ENCODE assay signal across 25 mouse cellular contexts in the genomic region with DNA sequence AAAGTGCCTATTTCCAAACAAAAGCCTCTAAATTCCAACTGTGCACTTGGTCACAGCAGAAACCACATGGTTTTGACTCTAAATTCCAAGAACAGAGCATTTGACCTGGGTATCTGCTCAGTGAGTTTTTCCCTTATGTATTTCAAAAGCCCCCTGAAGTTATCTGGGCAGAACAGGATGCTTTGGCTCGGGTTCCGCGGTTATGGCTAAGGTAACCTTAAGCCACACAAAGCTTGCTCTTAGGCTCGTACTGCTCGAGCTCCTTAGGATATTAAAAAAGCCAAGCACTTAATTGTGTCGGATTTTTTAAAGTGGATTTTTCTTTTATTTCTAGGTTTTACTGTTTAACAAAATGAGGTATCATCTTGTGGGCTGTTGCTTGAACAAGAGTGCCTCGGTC. TPM values are rescaled to one million over a fixed set of nuclear protein-coding genes. Genes with fewer than 3 reads are reported as not detected.
DNase-seq lines count a peak whose midpoint lies in the region; ATAC-seq and TF ChIP-seq lines count a peak whose summit lies in the region.
"Had no signal": no experiment of that assay in that cellular context is flagged by ENCODE, and none has a peak within 500 bp of the region (broad histone marks: within the 10 kb centered on the region; RNA-seq: fewer than 3 reads in every experiment).

No protein-coding gene starts in this region.

- no peak overlapping the region for H3K9ac ChIP-seq in midbrain, embryonic 15.5 days
- no peak overlapping the region for H3K9ac ChIP-seq in liver, embryonic 15.5 days
- H3K9ac ChIP-seq: forebrain, embryonic 13.5 days; hindbrain, embryonic 13.5 days had no signal

- no peak overlapping the region for H3K4me2 ChIP-seq in midbrain, embryonic 15.5 days
- peak overlapping the region; percentile 23 for H3K4me2 ChIP-seq in liver, embryonic 15.5 days
- H3K4me2 ChIP-seq: forebrain, embryonic 13.5 days; hindbrain, embryonic 13.5 days had no signal

- H3K36me3 ChIP-seq in midbrain, embryonic 15.5 days (replicated peaks): no peaks in the 10 kb centered on the region
- peaks cover 63% of the 10 kb centered on the region for H3K36me3 ChIP-seq in midbrain, embryonic 10.5 days
- no peaks in the 10 kb centered on the region for H3K36me3 ChIP-seq in liver, embryonic 15.5 days (replicated peaks)
- peaks cover 65% of the 10 kb centered on the region for H3K36me3 ChIP-seq in forebrain, embryonic 10.5 days (replicated peaks)

- TF ChIP-seq POLR2A in olfactory bulb, adult 2 months (IDR thresholded peaks at IDR 0.05; ENCODE audit: insufficient read depth, low read depth, low read length): no peak

- H3K4me3 ChIP-seq in midbrain, embryonic 15.5 days: no peak overlapping the region
- H3K4me3 ChIP-seq in midbrain, embryonic 10.5 days: no peak overlapping the region
- no peak overlapping the region for H3K4me3 ChIP-seq in liver, embryonic 15.5 days (replicated peaks)
- no peak overlapping the region for H3K4me3 ChIP-seq in olfactory bulb, adult 2 months (ENCODE audit: insufficient read depth, low read depth, low read length)
- no peak overlapping the region for H3K4me3 ChIP-seq in forebrain, embryonic 10.5 days
- H3K4me3 ChIP-seq: forebrain, embryonic 13.5 days; heart, embryonic 10.5 days; hindbrain, embryonic 13.5 days; megakaryocyte, embryonic 14.5 days had no signal

- H3K4me1 ChIP-seq in midbrain, embryonic 15.5 days: peaks cover 3% of the 10 kb centered on the region; the same call in 1 of the 2 replicates
- H3K4me1 ChIP-seq in midbrain, embryonic 10.5 days: peaks cover 23% of the 10 kb centered on the region
- H3K4me1 ChIP-seq in liver, embryonic 15.5 days (replicated peaks): peaks cover 22% of the 10 kb centered on the region
- H3K4me1 ChIP-seq in olfactory bulb, adult 2 months (ENCODE audit: control insufficient read depth, insufficient read depth, low read length): peaks cover 2% of the 10 kb centered on the region; the same call in 1 of the 2 replicates
- peaks cover 35% of the 10 kb centered on the region for H3K4me1 ChIP-seq in forebrain, embryonic 10.5 days
- H3K4me1 ChIP-seq: heart, embryonic 10.5 days had no signal

- no peaks in the 10 kb centered on the region for H3K9me3 ChIP-seq in midbrain, embryonic 15.5 days
- no peaks in the 10 kb centered on the region for H3K9me3 ChIP-seq in midbrain, embryonic 10.5 days (replicated peaks)
- H3K9me3 ChIP-seq in liver, embryonic 15.5 days (replicated peaks): no peaks in the 10 kb centered on the region
- H3K9me3 ChIP-seq in forebrain, embryonic 10.5 days: no peaks in the 10 kb centered on the region
- H3K9me3 ChIP-seq: forebrain, embryonic 13.5 days; heart, embryonic 10.5 days; hindbrain, embryonic 13.5 days; megakaryocyte, embryonic 14.5 days had no signal

- 35% methylated on average over 7 of the region's 7 CpGs for WGBS in midbrain, embryonic 15.5 days
- WGBS in midbrain, embryonic 10.5 days: 39% methylated on average over 7 of the region's 7 CpGs
- WGBS in liver, embryonic 15.5 days (ENCODE audit: insufficient replicate concordance): 21% methylated on average over 7 of the region's 7 CpGs
- WGBS in olfactory bulb, adult 2 months: 58% methylated on average over 7 of the region's 7 CpGs
- 47% methylated on average over 7 of the region's 7 CpGs for WGBS in forebrain, embryonic 10.5 days

- no peak for DNase-seq in midbrain, embryonic 10.5 days (ENCODE audit: low spot score)
- no peak for DNase-seq in forebrain, embryonic 10.5 days (ENCODE audit: extremely low spot score, low spot score)
- DNase-seq in thymus, postnatal 4 days: no peak
- DNase-seq: adrenal gland, adult 2 months; cerebellum, adult 11 months; cerebellum, adult 9-10 months; cerebellum, postnatal 36 days; embryo, embryonic 11 days; gastrocnemius, postnatal 14 days; heart, postnatal 36 days; kidney, adult 11 months; kidney, postnatal 14 days; lung, postnatal 36 days; midbrain, embryonic 14.5 days; thymus, postnatal 14 days had no signal

- no peaks in the 10 kb centered on the region for H3K27me3 ChIP-seq in midbrain, embryonic 15.5 days (replicated peaks)
- peaks cover 12% of the 10 kb centered on the region; the same call in 1 of the 2 replicates for H3K27me3 ChIP-seq in midbrain, embryonic 10.5 days (ENCODE audit: low read depth, poor library complexity, severe bottlenecking)
- H3K27me3 ChIP-seq in liver, embryonic 15.5 days: no peaks in the 10 kb centered on the region
- peaks cover 34% of the 10 kb centered on the region for H3K27me3 ChIP-seq in forebrain, embryonic 10.5 days (ENCODE audit: poor library complexity, severe bottlenecking)
- H3K27me3 ChIP-seq: forebrain, embryonic 13.5 days; hindbrain, embryonic 13.5 days; megakaryocyte, embryonic 14.5 days had no signal

- no peak for ATAC-seq in midbrain, embryonic 15.5 days (replicated peaks)
- peak; percentile 56 for ATAC-seq in common myeloid progenitor, adult 5-6 weeks (replicated peaks; ENCODE audit: low read depth, poor library complexity, severe bottlenecking)
- ATAC-seq in liver, embryonic 15.5 days (ENCODE audit: insufficient read depth): peak; percentile 47; the same call in 1 of the 2 replicates
- no peak for ATAC-seq in erythroblast, adult 5-6 weeks (replicated peaks; ENCODE audit: low FRiP score, poor library complexity, severe bottlenecking)
- ATAC-seq: activated CD4-positive, CD25-positive, alpha-beta regulatory T cell, adult 4 months had no signal

- peak overlapping the region; percentile 48; the same call in 1 of the 2 replicates for H3K27ac ChIP-seq in midbrain, embryonic 15.5 days
- no peak overlapping the region for H3K27ac ChIP-seq in midbrain, embryonic 10.5 days (replicated peaks)
- no peak overlapping the region for H3K27ac ChIP-seq in liver, embryonic 15.5 days (replicated peaks)
- H3K27ac ChIP-seq in olfactory bulb, adult 2 months (ENCODE audit: insufficient read depth, low read depth, low read length): peak overlapping the region; percentile 44; the same call in 1 of the 2 replicates
- H3K27ac ChIP-seq in forebrain, embryonic 10.5 days: no peak overlapping the region
- H3K27ac ChIP-seq: forebrain, embryonic 13.5 days; heart, embryonic 10.5 days had no signal

- no peak for TF ChIP-seq CTCF in olfactory bulb, adult 2 months (IDR thresholded peaks at IDR 0.05; ENCODE audit: insufficient read depth, low read depth, low read length)

RNA-seq across cellular contexts. Expression of a gene that starts 44.1 kb away (rescaled TPM):
- polyA plus RNA-seq in midbrain, embryonic 15.5 days (2015; fragmentation: Nextera tagmentation; extraction: Ambion mirVana): 14.3 and 15.4 TPM in 2 replicates
- polyA plus RNA-seq in midbrain, embryonic 10.5 days (2016; fragmentation: Nextera tagmentation; extraction: Ambion mirVana): 37.1 and 38.6 TPM in 2 replicates
- 9.1 and 9.8 TPM in 2 replicates for total RNA-seq in common myeloid progenitor, adult 5-6 weeks (2017)
- 2.9 and 3.5 TPM in 2 replicates for polyA plus RNA-seq in liver, embryonic 15.5 days (2015; fragmentation: Nextera tagmentation; extraction: Ambion mirVana)
- polyA plus RNA-seq in olfactory bulb, adult 2 months (2012; ENCODE audit: insufficient read depth, insufficient read length, low replicate concordance, missing spikeins): not detected in 2 replicates
- 34.9 and 38.1 TPM in 2 replicates for polyA plus RNA-seq in forebrain, embryonic 10.5 days (2016; fragmentation: Nextera tagmentation; extraction: Ambion mirVana)
- total RNA-seq in erythroblast, adult 5-6 weeks (2015; ENCODE audit: low replicate concordance): 0.19 and 0.21 TPM in 2 replicates
- 1.2 TPM in 1 of 2 replicates, not detected in the other for total RNA-seq in erythroblast, adult 5-6 weeks (2017; ENCODE audit: low replicate concordance)

Comparison
In these comparisons a context has a peak if more than half of its experiments do, and no peak if none do; other contexts are left out.
1. H3K27ac ChIP-seq: peak in midbrain, embryonic 15.5 days (single experiment) and olfactory bulb, adult 2 months (single experiment); none in midbrain, embryonic 10.5 days (single experiment), liver, embryonic 15.5 days (single experiment) and forebrain, embryonic 10.5 days (single experiment).
2. ATAC-seq: peak in common myeloid progenitor, adult 5-6 weeks (single experiment) and liver, embryonic 15.5 days (single experiment); none in midbrain, embryonic 15.5 days (single experiment) and erythroblast, adult 5-6 weeks (single experiment).